Mouse (Mus musculus) cerebellum, adult 2 months (tissue): ENCODE measurements around the gene Zfp512b. TPM values are rescaled to one million over a fixed set of nuclear protein-coding genes. Genes with fewer than 3 reads are reported as not detected.

Experiments
- DNase-seq, 2 experiments: peaks; one replicate each; pipeline ENCODE4 v3.0.0; 2021
- H3K27ac ChIP-seq: fragments of 200-500 bp; 2 replicates; pipeline ENCODE4 v1.5.1; 2012; ENCODE audit warnings: low read length, control low read depth, inconsistent platforms; ENCODE audit not compliant: insufficient read depth
- H3K27me3 ChIP-seq: fragments of 200-500 bp; 2 replicates; pipeline ENCODE4 v1.6.1; 2012; ENCODE audit warnings: inconsistent platforms, mild to moderate bottlenecking, low read length, moderate library complexity; ENCODE audit not compliant: control insufficient read depth, insufficient read depth
- H3K4me1 ChIP-seq: fragments of 200-500 bp; 2 replicates; pipeline ENCODE4 v1.6.1; 2011; ENCODE audit warnings: low read length; ENCODE audit not compliant: control insufficient read depth, insufficient read depth
- H3K4me3 ChIP-seq: fragments of 200-500 bp; replicated peaks from 2 replicates; pipeline ENCODE3; 2011; ENCODE audit warnings: mild to moderate bottlenecking, low read depth, low read length, control low read depth; ENCODE audit not compliant: insufficient read depth
- CTCF ChIP-seq: fragments of 200-500 bp; IDR thresholded peaks from 2 replicates; pipeline ENCODE4 v1.5.1; 2011; ENCODE audit warnings: low read depth, mild to moderate bottlenecking, control low read depth, low read length, moderate library complexity, borderline replicate concordance; ENCODE audit not compliant: insufficient read depth
- POLR2A ChIP-seq: fragments of 200-500 bp; IDR thresholded peaks from 2 replicates; pipeline ENCODE4 v1.6.1; 2011; ENCODE audit warnings: low read length, control low read depth, borderline replicate concordance; ENCODE audit not compliant: insufficient read depth
- WGBS: fragments of 180-500 bp; shearing (Covaris S2); methylation state at CpG from one replicate; pipeline ENCODE4 v1.1.7; 2018; 5-methylcytosine and 5-hydroxymethylcytosine counted together
- polyA plus RNA-seq: library from polyadenylated mRNA; depleted of rRNA; stranded (reverse); fragments of >200 nt; gene quantifications from 2 replicates; pipeline ENCODE4 v1.2.3, GENCODE M21; 2012; rRNA removed

The Zfp512b gene
- polyA plus RNA-seq, 1 experiment, result 55.6 TPM

DNA sequence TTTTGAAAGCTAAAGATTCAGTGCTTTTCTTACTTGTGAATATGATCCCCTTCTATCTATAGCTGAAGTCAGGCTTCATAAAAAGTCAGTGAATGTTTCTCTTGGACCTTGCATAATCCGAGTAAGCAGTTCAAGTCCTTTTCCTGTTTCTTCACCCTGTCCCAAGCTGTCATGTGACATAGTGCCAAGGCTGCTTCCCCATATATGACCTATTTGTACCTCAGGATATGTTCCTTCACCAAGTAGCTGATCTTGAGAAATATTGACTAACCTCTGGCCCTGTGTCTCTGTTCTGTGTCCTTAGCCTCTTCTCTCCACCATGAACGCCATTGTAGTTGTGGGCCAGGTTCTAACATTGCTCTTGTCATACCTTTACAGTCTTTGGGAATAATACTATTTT is 56.2 kb downstream of the Zfp512b start:
- DNase-seq, result no peak
- WGBS, result 76% methylated on average over 2 of the region's 2 CpGs
- Histone ChIP-seq H3K4me1 (peaks cover 6% of the 10 kb centered on the region), H3K4me3 (no peak overlapping the region), H3K27ac (no peak overlapping the region), H3K27me3 (no peaks in the 10 kb centered on the region)
- no peak for TF ChIP-seq CTCF
- no peak for TF ChIP-seq POLR2A

DNA sequence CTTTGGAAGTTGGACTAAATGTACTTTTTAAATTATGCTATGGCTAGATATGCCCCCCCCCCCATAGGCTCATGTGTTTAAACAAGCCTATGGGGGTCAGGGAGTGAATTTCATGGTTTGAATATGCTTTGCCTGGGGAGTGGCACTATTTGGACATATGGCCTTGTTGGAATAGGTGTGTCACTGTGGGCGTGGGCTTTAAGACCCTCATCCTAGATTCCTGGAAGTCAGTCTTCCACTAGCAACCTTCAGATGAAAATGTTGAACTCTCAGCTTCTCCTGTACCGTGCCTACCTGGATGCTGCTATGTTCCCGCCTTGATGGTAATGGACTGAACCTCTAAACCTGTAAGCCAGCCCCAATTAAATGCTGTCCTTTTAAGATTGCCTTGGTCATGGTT is 60.0 kb downstream of the Zfp512b start:
- Histone ChIP-seq H3K4me1 (peaks cover 2% of the 10 kb centered on the region), H3K4me3 (no peak overlapping the region), H3K27ac (no peak overlapping the region), H3K27me3 (no peaks in the 10 kb centered on the region)
- WGBS, result 99% methylated on average over 3 of the region's 3 CpGs
- no peak for DNase-seq
- TF ChIP-seq CTCF, result no peak
- TF ChIP-seq POLR2A, result no peak

Other genes with a start within 250 kb of the Zfp512b start
- 102 and 106 TPM in 2 replicates for gene Zgpat, start 227.9 kb downstream of the Zfp512b start, polyA plus RNA-seq
- 75.6 and 77.7 TPM in 2 replicates for gene Arfrp1, start 227.4 kb downstream of the Zfp512b start, polyA plus RNA-seq
- gene Lime1, start 212.7 kb downstream of the Zfp512b start, polyA plus RNA-seq, result 79.8 and 85.0 TPM in 2 replicates
- gene Zbtb46, start 133.4 kb downstream of the Zfp512b start, polyA plus RNA-seq, result 31.9 and 34.6 TPM in 2 replicates
- gene Abhd16b, start 99.6 kb downstream of the Zfp512b start, polyA plus RNA-seq, result not detected in 2 replicates
- 154 and 159 TPM in 2 replicates for gene Tpd52l2, start 95.7 kb downstream of the Zfp512b start, polyA plus RNA-seq
- 218 and 230 TPM in 2 replicates for gene Dnajc5, start 72.3 kb downstream of the Zfp512b start, polyA plus RNA-seq
- 142 and 149 TPM in 2 replicates for gene Uckl1, start 7.9 kb downstream of the Zfp512b start, polyA plus RNA-seq
- 44.2 and 44.6 TPM in 2 replicates for gene Prpf6, start 935 bp downstream of the Zfp512b start, polyA plus RNA-seq
- 61.0 and 62.2 TPM in 2 replicates for gene Samd10, start 6.4 kb upstream of the Zfp512b start, polyA plus RNA-seq
- gene Gm29797, start 64.2 kb upstream of the Zfp512b start, polyA plus RNA-seq, result 0.21 and 0.26 TPM in 2 replicates
- 15.1 and 17.8 TPM in 2 replicates for gene Sox18, start 78.8 kb upstream of the Zfp512b start, polyA plus RNA-seq
- gene Tcea2, start 87.5 kb upstream of the Zfp512b start, polyA plus RNA-seq, result 128 and 138 TPM in 2 replicates
- gene Rgs19, start 101.2 kb upstream of the Zfp512b start, polyA plus RNA-seq, result 29.2 and 30.6 TPM in 2 replicates
- gene Lkaaear1, start 105.6 kb upstream of the Zfp512b start, polyA plus RNA-seq, result not detected in 2 replicates
- 28.6 and 35.1 TPM in 2 replicates for gene Oprl1, start 122.2 kb upstream of the Zfp512b start, polyA plus RNA-seq
- gene Myt1, start 170.5 kb upstream of the Zfp512b start, polyA plus RNA-seq, result 44.2 and 47.5 TPM in 2 replicates
- 94.1 and 105 TPM in 2 replicates for gene Pcmtd2, start 245.1 kb upstream of the Zfp512b start, polyA plus RNA-seq